Mouse (Mus musculus) stomach, postnatal 0 days (tissue): ENCODE results near the gene Gm3233.
"Not testable (repeated sequence)": the region's sequence is repeated elsewhere in the genome, so short reads cannot be mapped to it uniquely, and the experiment has no call there.

Source experiments
- CTCF ChIP-seq: IDR thresholded peaks from 2 replicates; pipeline ENCODE4 v1.5.1; 2016; ENCODE audit warnings: antibody characterized with exemption, low read depth, mild to moderate bottlenecking, moderate library complexity
- EP300 ChIP-seq: optimal IDR thresholded peaks from 2 replicates; pipeline ENCODE3; 2016; ENCODE audit warnings: antibody characterized with exemption

DNA sequence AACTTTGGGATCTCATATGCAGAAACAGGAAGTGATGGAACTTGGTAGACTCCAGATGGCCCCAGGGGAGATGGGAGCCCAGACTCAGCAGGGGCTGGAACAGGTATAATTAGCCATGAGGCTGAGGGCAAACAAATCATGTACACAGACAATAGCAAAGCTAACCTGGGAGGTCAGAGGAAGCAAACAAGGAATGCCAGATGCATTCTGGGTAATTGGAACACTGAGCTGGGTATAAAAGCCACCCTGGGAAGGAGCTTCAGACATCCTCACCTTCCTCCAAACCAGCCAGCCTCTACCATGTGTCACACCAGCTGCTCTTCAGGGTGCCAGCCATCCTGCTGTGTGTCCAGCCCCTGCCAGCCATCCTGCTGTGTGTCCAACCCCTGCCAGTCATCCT lies 48.3 kb downstream of the Gm3233 start, which contains the start of gene Gm10024:
- not testable (repeated sequence) for TF ChIP-seq EP300, CTCF
